Mouse (Mus musculus) liver, adult 2 months (tissue): Measurements from ENCODE around the gene 4430402I18Rik. TPM values are rescaled to one million over a fixed set of nuclear protein-coding genes. Genes with fewer than 3 reads are reported as not detected.

Experiments used
- DNase-seq: peaks from one replicate; pipeline ENCODE4 v3.0.0-alpha.2; 2011; ENCODE audit warnings: low read depth, low spot score; ENCODE audit errors: extremely low read depth
- H3K27ac ChIP-seq: fragments of 200-500 bp; replicated peaks from 2 replicates; pipeline ENCODE4 v1.5.1; 2012; ENCODE audit warnings: low read depth, mild to moderate bottlenecking, control low read depth, inconsistent platforms, low read length; ENCODE audit not compliant: insufficient read depth
- H3K27me3 ChIP-seq: fragments of 200-500 bp; 2 replicates; pipeline ENCODE4 v1.6.1; 2012; ENCODE audit warnings: mild to moderate bottlenecking, moderate library complexity, low read length, inconsistent platforms; ENCODE audit not compliant: control insufficient read depth, insufficient read depth
- H3K36me3 ChIP-seq: fragments of 200-500 bp; 2 replicates; pipeline ENCODE4 v1.6.1; 2012; ENCODE audit warnings: low read length, inconsistent platforms; ENCODE audit not compliant: control insufficient read depth, insufficient read depth
- H3K4me1 ChIP-seq: fragments of 200-500 bp; 2 replicates; pipeline ENCODE4 v1.6.1; 2011; ENCODE audit warnings: low read length; ENCODE audit not compliant: control insufficient read depth, insufficient read depth
- H3K4me3 ChIP-seq: fragments of 200-500 bp; 2 replicates; pipeline ENCODE4 v1.5.1; 2011; ENCODE audit warnings: low read depth, mild to moderate bottlenecking, control low read depth, low read length, moderate library complexity; ENCODE audit not compliant: insufficient read depth
- H3K79me2 ChIP-seq: fragments of 200-500 bp; 2 replicates; pipeline ENCODE4 v1.6.1; 2012; ENCODE audit warnings: inconsistent platforms, mild to moderate bottlenecking, low read length, moderate library complexity; ENCODE audit not compliant: control insufficient read depth, insufficient read depth
- H3K9ac ChIP-seq: fragments of 200-500 bp; 2 replicates; pipeline ENCODE4 v1.6.1; 2012; ENCODE audit warnings: low read depth, mild to moderate bottlenecking, control low read depth, inconsistent platforms, low read length
- CTCF ChIP-seq: fragments of 200-500 bp; IDR thresholded peaks from 2 replicates; pipeline ENCODE4 v1.5.1; 2011; ENCODE audit warnings: low read depth, low read length, control low read depth
- POLR2A ChIP-seq: fragments of 200-500 bp; IDR thresholded peaks from 2 replicates; pipeline ENCODE4 v1.6.1; 2011; ENCODE audit warnings: low read length, control low read depth; ENCODE audit not compliant: insufficient read depth; ENCODE audit errors: extremely low read depth
- WGBS: fragments of 180-500 bp; shearing (Covaris S2); methylation state at CpG from one replicate; pipeline ENCODE4 v1.1.7; 2018; 5-methylcytosine and 5-hydroxymethylcytosine counted together
- polyA plus RNA-seq: library from polyadenylated mRNA; depleted of rRNA; stranded (reverse); fragments of >200 nt; gene quantifications from 2 replicates; pipeline ENCODE4 v1.2.3, GENCODE M21; 2012; rRNA removed
- total RNA-seq: library from RNA; depleted of rRNA; stranded (reverse); fragments of >200 nt; gene quantifications from 2 replicates; pipeline ENCODE4 v1.2.3, GENCODE M21; 2014; rRNA removed

Gene 4430402I18Rik
- total RNA-seq (1.8 and 1.9 TPM in 2 replicates), polyA plus RNA-seq (2.8 and 3.4 TPM in 2 replicates)

- WGBS, result 68% methylated on average over 11 of the region's 11 CpGs
- TF ChIP-seq POLR2A, result no peak
- no peak for TF ChIP-seq CTCF
Measured at GRCm38 (mm10) chr19:28967652-28968051, at the start of gene 4430402I18Rik. TSS of gene 4430402I18Rik (minus strand) at chr19:28967800.

DNA sequence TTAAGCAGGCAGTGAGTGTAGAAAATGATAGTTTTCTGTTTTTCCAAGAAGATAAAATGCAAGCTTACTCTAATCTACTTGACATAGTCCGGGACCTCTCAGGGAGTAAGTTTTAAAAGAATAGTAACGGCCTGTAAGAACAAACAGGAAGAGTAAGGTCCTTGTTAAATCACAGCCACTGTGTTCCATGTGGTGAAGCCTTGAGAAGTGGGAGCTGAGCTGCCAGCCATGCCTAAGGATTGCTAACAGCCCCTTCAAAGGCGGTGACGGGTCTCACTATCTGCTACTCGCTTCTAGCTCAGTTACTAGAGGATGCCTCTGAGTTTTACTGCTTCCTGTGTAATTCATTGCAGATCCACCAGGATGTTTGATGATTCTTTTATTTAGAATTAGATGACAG, 49.2 kb upstream of the 4430402I18Rik start:
- Histone ChIP-seq H3K9ac (no peak overlapping the region), H3K36me3 (peaks cover 50% of the 10 kb centered on the region), H3K79me2 (no peaks in the 10 kb centered on the region), H3K27me3 (no peaks in the 10 kb centered on the region), H3K27ac (no peak overlapping the region), H3K4me1 (no peaks in the 10 kb centered on the region), H3K4me3 (no peak overlapping the region)
- TF ChIP-seq CTCF, result no peak
- TF ChIP-seq POLR2A, result no peak
- DNase-seq, result no peak
- WGBS, result 54% methylated on average over 5 of the region's 5 CpGs

More at GRCm38 (mm10) chr19:28967652-28968051, at the start of gene 4430402I18Rik:
- Histone ChIP-seq H3K27ac (no peak within 1 kb of the TSS), H3K79me2 (0 out of 2 replicates have a peak, but pooled peaks cover 4% of the 10 kb centered on the region), H3K4me3 (no peak within 1 kb of the TSS), H3K36me3 (no peaks in the 10 kb centered on the region), H3K9ac (no peak within 1 kb of the TSS), H3K4me1 (peaks cover 6% of the 10 kb centered on the region; the same call in 1 of the 2 replicates), H3K27me3 (no peaks in the 10 kb centered on the region)
- DNase-seq, result no peak

GRCm38 (mm10) chr19:29016204-29016765, 48.7 kb upstream of the 4430402I18Rik start:
- Histone ChIP-seq H3K4me3 (no peak overlapping the region), H3K36me3 (peaks cover 51% of the 10 kb centered on the region)
- no peak for DNase-seq

GRCm38 (mm10) chr19:29015410-29016203, 48.0 kb upstream of the 4430402I18Rik start:
- 84% methylated on average over 8 of the region's 8 CpGs for WGBS
- H3K27ac ChIP-seq, result no peak overlapping the region

More at GRCm38 (mm10) chr19:29016204-29016765, 48.7 kb upstream of the 4430402I18Rik start:
- TF ChIP-seq POLR2A, result no peak
- no peak for TF ChIP-seq CTCF
- 83% methylated on average over 5 of the region's 5 CpGs for WGBS
- Histone ChIP-seq H3K27ac (no peak overlapping the region), H3K79me2 (no peaks in the 10 kb centered on the region), H3K4me1 (no peaks in the 10 kb centered on the region), H3K9ac (no peak overlapping the region), H3K27me3 (no peaks in the 10 kb centered on the region)

DNA sequence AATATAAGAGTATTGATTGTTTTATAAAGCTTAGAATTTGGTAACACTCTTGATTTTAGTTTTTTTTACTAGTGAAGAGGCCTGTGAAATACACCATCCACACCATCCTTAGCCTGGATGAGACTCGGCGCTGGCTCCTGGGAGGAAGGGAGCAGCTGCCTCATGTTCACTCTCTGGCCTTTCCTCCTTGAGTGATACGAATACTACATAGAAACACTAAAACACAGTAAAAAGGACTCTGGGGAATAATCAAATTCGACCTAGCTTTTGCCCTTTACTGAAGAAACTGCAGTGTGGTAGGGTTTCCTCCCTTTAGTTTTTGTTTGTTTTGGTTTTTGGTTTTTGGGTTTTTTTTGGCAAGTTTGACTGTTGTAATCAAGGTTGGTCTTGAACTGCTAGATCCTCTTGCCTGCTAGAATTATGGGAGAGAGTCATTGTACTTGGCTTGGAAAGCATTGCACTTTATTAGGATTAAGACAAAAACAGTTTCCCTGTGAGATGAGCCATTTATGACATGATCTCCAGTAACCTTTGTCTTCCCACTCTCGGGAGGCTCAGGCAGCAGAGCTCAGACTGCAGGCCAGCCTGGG, 47.0 kb upstream of the 4430402I18Rik start:
- Histone ChIP-seq H3K36me3 (peaks cover 50% of the 10 kb centered on the region), H3K4me3 (no peak overlapping the region), H3K9ac (no peak overlapping the region), H3K79me2 (no peaks in the 10 kb centered on the region), H3K4me1 (no peaks in the 10 kb centered on the region), H3K27me3 (no peaks in the 10 kb centered on the region), H3K27ac (no peak overlapping the region)
- DNase-seq, result no peak
- WGBS, result 85% methylated on average over 5 of the region's 5 CpGs
- no peak for TF ChIP-seq POLR2A
- no peak for TF ChIP-seq CTCF

More at GRCm38 (mm10) chr19:29015410-29016203, 48.0 kb upstream of the 4430402I18Rik start:
- H3K4me3 ChIP-seq, result no peak overlapping the region
- no peaks in the 10 kb centered on the region for H3K27me3 ChIP-seq
- H3K4me1 ChIP-seq, result no peaks in the 10 kb centered on the region
- no peak for DNase-seq
- no peak overlapping the region for H3K9ac ChIP-seq
- H3K36me3 ChIP-seq, result peaks cover 51% of the 10 kb centered on the region
- H3K79me2 ChIP-seq, result no peaks in the 10 kb centered on the region
- TF ChIP-seq CTCF, result no peak
- TF ChIP-seq POLR2A, result no peak
